Mouse (Mus musculus): ENCODE data around the gene Adh6a.

DNA sequence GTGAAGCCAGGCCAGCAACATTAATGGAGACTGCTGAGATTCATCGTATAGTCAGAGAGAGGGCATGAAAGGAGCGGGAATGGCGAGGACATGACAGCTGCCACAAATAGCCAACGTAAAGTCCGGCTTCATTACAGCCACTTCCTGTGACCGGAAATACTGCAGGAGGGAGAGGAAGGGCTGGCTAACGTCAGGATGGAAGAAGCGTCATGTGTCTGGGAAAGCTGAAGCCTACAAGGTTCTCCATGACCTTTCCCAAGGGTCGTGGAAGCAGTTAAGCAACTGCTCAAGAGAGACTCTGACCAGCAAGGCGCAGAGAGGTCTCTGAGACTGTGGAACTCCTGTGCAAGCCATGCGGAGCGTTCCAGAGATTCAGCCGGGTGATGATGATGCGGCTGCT, 28.4 kb downstream of the Adh6a start, which contains the start of gene Adh6b:
- TF ChIP-seq MAX (IDR thresholded peaks at IDR 0.05; ENCODE audit: low read length) (no peak), USF2 (conservative IDR thresholded peaks at IDR 0.05; ENCODE audit: low read depth, low read length) (no peak), ZNF384 (IDR thresholded peaks at IDR 0.05; ENCODE audit: low read depth, low read length) (no peak), MAZ (IDR thresholded peaks at IDR 0.05; ENCODE audit: low read depth, low read length) (no peak), POLR2A (IDR thresholded peaks at IDR 0.05; ENCODE audit: low read depth, low read length) (no peak), JUN (IDR thresholded peaks at IDR 0.05; ENCODE audit: insufficient read depth, low read depth, low read length) (no peak), UBTF (IDR thresholded peaks at IDR 0.05; ENCODE audit: low read depth, low read length) (no peak), MYC (IDR thresholded peaks at IDR 0.05; ENCODE audit: low read depth, low read length) (no peak), CTCF (conservative IDR thresholded peaks at IDR 0.05 in 1 of 2, IDR thresholded peaks at IDR 0.05 in 1 of 2; ENCODE audit: low read depth in 2 of 2, low read length in 2 of 2) (no peak), EP300 (IDR thresholded peaks at IDR 0.05; ENCODE audit: low read length) (no peak), CHD2 (IDR thresholded peaks at IDR 0.05; ENCODE audit: low read length) (no peak), NELFE (IDR thresholded peaks at IDR 0.05; ENCODE audit: low read depth, low read length) (no peak)
